Mouse (Mus musculus) lung, embryonic 14.5 days (tissue): Measurements from ENCODE around the gene Stx6. TPM values are rescaled to one million over a fixed set of nuclear protein-coding genes. Genes with fewer than 3 reads are reported as not detected.
"Not testable (repeated sequence)": the region's sequence is repeated elsewhere in the genome, so short reads cannot be mapped to it uniquely, and the experiment has no call there.

Source experiments
- ATAC-seq: fragments of 200-750 bp; cut with Nextera tagmentation; 2 replicates; pipeline ENCODE4 v1.8.0; 2017; ENCODE audit warnings: mild to moderate bottlenecking, moderate TSS enrichment, moderate library complexity; ENCODE audit not compliant: insufficient read depth
- DNase-seq: peaks from one replicate; pipeline ENCODE4 v3.0.0-alpha.2; 2015
- H3K27ac ChIP-seq: fragments of 300-500 bp; sonication (generic); 2 replicates; pipeline ENCODE4 v1.5.1; 2014; ENCODE audit warnings: low read depth, mild to moderate bottlenecking, moderate library complexity
- H3K27me3 ChIP-seq: fragments of 300-500 bp; sonication (generic); 2 replicates; pipeline ENCODE4 v1.6.1; 2014; ENCODE audit warnings: low read length, control low read depth; ENCODE audit not compliant: insufficient read depth
- H3K36me3 ChIP-seq: fragments of 300-500 bp; sonication (generic); 2 replicates; pipeline ENCODE4 v1.6.1; 2014; ENCODE audit warnings: control low read depth; ENCODE audit not compliant: insufficient read depth
- H3K4me1 ChIP-seq: fragments of 300-500 bp; sonication (generic); 2 replicates; pipeline ENCODE4 v1.6.1; 2014; ENCODE audit warnings: antibody characterized with exemption, control low read depth; ENCODE audit not compliant: insufficient read depth
- H3K4me2 ChIP-seq: fragments of 300-500 bp; sonication (generic); 2 replicates; pipeline ENCODE4 v1.6.1; 2014; ENCODE audit warnings: mild to moderate bottlenecking
- H3K4me3 ChIP-seq: fragments of 300-500 bp; sonication (generic); 2 replicates; pipeline ENCODE4 v1.5.1; 2014; ENCODE audit warnings: low read depth, low read length
- H3K9ac ChIP-seq: fragments of 300-500 bp; sonication (generic); 2 replicates; pipeline ENCODE4 v1.6.1; 2014
- H3K9me3 ChIP-seq: fragments of 300-500 bp; sonication (generic); 2 replicates; pipeline ENCODE4 v1.6.1; 2016; ENCODE audit warnings: low read depth, low read length, control low read depth
- CTCF ChIP-seq: IDR thresholded peaks from 2 replicates; pipeline ENCODE4 v1.5.1; 2016; ENCODE audit warnings: antibody characterized with exemption, low read depth
- WGBS: fragments of 180-500 bp; shearing (Covaris S2); extraction: QIAGEN DNeasy Blood & Tissue Kit; methylation state at CpG from one replicate; pipeline ENCODE4 v1.1.7; 2014; 5-methylcytosine and 5-hydroxymethylcytosine counted together
- polyA plus RNA-seq: library from polyadenylated mRNA; unstranded; fragments of >200 nt; fragmentation: Nextera tagmentation; extraction: Ambion mirVana; gene quantifications from 2 replicates; pipeline ENCODE4 v1.2.1, GENCODE M21; 2014

Stx6 gene
- polyA plus RNA-seq, 1 experiment from 2014 or later, result 99.7 TPM

- Histone ChIP-seq H3K4me3 (no peak overlapping the region), H3K4me1 (no peaks in the 10 kb centered on the region; the same call in 1 of the 2 replicates), H3K36me3 (0 out of 2 replicates have a peak, but pooled peaks cover 3% of the 10 kb centered on the region), H3K27ac (no peak overlapping the region), H3K4me2 (no peak overlapping the region), H3K9me3 (no peaks in the 10 kb centered on the region), H3K9ac (no peak overlapping the region), H3K27me3 (no peaks in the 10 kb centered on the region)
- ATAC-seq (no peak), DNase-seq (no peak)
- TF ChIP-seq CTCF, result no peak
Measured at GRCm38 (mm10) chr1:155169935-155170334, 11.4 kb downstream of the Stx6 start.

DNA sequence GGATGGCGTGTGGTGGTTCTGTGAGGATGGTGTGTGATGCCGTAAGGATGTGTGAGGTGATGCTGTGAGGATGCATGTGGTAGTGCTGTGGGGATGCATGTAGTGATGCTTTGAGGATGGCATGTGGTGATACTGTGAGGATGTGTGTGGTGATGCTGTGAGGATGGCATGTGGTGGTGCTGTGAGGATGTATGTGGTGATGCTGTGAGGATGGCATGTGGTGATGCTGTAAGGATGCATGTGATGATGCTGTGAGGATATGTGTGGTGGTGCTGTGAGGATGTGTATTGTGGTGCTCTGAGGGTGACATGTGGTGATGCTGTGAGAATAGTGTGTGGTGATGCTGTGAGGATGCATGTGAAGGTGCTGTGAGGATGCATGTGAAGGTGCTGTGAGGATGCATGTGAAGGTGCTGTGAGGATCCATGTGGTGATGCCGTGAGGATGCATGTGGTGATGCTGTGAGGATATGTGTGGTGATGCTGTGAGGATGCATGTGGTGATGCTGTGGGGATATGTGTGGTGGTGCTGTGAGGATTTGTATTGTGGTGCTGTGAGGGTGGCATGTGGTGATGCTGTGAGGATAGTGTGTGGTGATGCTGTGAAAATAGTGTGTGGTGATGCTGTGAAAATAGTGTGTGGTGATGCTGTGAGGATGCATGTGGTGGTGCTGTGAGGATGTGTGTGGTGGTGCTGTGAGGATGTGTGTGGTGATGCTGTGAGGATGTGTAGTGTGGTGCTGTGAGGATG, 14.6 kb downstream of the Stx6 start:
- Histone ChIP-seq H3K9ac (no peak overlapping the region), H3K27ac (no peak overlapping the region), H3K4me2 (no peak overlapping the region), H3K27me3 (no peaks in the 10 kb centered on the region), H3K4me1 (no peaks in the 10 kb centered on the region), H3K9me3 (no peaks in the 10 kb centered on the region), H3K4me3 (no peak overlapping the region), H3K36me3 (peaks cover 25% of the 10 kb centered on the region; the same call in 1 of the 2 replicates)
- DNase-seq, result no peak
- no peak for TF ChIP-seq CTCF
- WGBS, result 72% methylated on average over 3 of the region's 3 CpGs
- ATAC-seq, result no peak

DNA sequence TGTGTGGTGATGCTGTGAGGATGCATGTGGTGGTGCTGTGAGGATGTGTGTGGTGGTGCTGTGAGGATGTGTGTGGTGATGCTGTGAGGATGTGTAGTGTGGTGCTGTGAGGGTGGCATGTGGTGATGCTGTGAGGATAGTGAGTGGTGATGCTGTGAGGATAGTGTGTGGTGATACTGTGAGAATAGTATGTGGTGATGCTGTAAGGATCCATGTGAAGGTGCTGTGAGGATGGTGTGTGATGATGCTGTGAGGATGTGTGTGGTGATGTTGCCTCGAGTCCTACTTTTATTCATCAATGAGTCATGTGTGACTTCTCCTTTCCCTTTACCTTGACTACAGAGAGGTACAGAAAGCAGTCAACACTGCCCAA, 15.1 kb downstream of the Stx6 start:
- not testable (repeated sequence) for H3K4me1 ChIP-seq, H3K9ac ChIP-seq, H3K27me3 ChIP-seq, H3K4me3 ChIP-seq, H3K4me2 ChIP-seq, DNase-seq, ATAC-seq, H3K9me3 ChIP-seq, H3K27ac ChIP-seq
- H3K36me3 ChIP-seq, result peaks cover 28% of the 10 kb centered on the region; the same call in 1 of the 2 replicates
- WGBS, result 92% methylated on average over 1 of the region's 1 CpGs

GRCm38 (mm10) chr1:155174424-155174823, 15.9 kb downstream of the Stx6 start:
- no peak overlapping the region for H3K9ac ChIP-seq
- no peaks in the 10 kb centered on the region for H3K9me3 ChIP-seq
- H3K27me3 ChIP-seq, result no peaks in the 10 kb centered on the region
- H3K4me1 ChIP-seq, result no peaks in the 10 kb centered on the region
- DNase-seq (no peak), ATAC-seq (no peak)
- H3K4me2 ChIP-seq, result no peak overlapping the region
- TF ChIP-seq CTCF, result no peak
- H3K36me3 ChIP-seq, result peaks cover 36% of the 10 kb centered on the region; the same call in 1 of the 2 replicates
- WGBS, result 72% methylated on average over 1 of the region's 1 CpGs
- no peak overlapping the region for H3K27ac ChIP-seq
- no peak overlapping the region for H3K4me3 ChIP-seq

DNA sequence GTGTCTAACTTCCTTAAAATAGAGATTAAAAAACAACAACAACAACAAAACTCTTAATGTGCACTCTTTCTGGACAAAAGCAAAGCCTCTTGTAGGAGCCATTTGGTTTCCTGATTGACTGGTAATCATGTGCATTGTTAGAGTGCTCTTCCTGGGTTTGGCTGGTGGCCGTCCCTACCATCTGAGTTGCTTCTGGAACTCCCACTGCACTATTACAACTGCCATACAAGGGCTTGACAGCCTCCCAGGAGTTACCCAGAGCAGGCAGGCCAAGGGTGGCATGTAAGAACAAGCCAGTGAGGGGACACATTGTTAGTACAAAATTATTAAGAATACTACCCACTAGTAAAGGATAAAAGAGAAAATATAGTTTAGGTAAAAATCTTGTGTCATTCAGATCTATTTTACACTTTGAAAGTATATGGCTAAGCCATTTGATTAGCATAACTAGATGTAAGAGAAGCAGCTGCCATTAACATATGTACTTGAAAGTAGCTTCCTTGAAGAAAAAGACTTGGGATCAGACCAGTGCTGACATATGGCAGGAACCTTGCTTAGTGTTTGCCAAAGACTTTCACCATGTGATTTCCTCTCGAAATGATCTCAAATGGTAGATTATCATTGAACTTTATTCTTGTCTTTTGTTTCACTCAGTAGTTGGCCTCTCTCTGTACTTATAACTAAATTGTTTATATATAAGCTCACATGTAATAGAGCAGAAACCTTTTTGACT, 19.8 kb downstream of the Stx6 start:
- no peak overlapping the region for H3K9ac ChIP-seq
- H3K9me3 ChIP-seq, result no peaks in the 10 kb centered on the region
- no peaks in the 10 kb centered on the region for H3K4me1 ChIP-seq
- TF ChIP-seq CTCF, result no peak
- DNase-seq (no peak), ATAC-seq (no peak)
- H3K27ac ChIP-seq, result no peak overlapping the region
- H3K27me3 ChIP-seq, result no peaks in the 10 kb centered on the region
- no peak overlapping the region for H3K4me2 ChIP-seq
- H3K36me3 ChIP-seq, result peaks cover 54% of the 10 kb centered on the region; the same call in 1 of the 2 replicates
- 90% methylated on average over 2 of the region's 2 CpGs for WGBS
- no peak overlapping the region for H3K4me3 ChIP-seq

DNA sequence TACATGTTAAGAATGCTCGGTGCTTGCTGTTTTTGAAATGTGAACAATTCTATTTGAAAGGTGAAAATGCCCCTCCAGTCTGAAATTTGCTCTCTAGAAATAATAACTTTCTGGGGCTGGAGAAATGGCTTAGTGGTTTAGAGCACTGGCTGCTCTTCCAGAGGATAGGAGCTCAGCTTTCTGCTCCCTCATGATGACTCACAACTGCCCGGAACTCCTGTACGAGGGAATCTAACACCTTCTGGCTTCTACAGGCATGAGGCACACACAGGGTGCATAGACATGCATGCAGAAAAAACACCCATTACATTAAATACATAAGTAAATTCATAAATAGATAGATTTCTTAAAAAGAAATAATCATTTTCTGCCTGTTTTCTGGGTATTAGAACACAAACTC, 25.7 kb downstream of the Stx6 start:
- TF ChIP-seq CTCF, result no peak
- Histone ChIP-seq H3K4me3 (no peak overlapping the region), H3K36me3 (peaks cover 45% of the 10 kb centered on the region), H3K27ac (no peak overlapping the region), H3K4me1 (no peaks in the 10 kb centered on the region), H3K27me3 (no peaks in the 10 kb centered on the region), H3K4me2 (no peak overlapping the region), H3K9ac (no peak overlapping the region), H3K9me3 (no peaks in the 10 kb centered on the region)
- DNase-seq (no peak), ATAC-seq (no peak)
- 60% methylated on average over 3 of the region's 3 CpGs for WGBS

DNA sequence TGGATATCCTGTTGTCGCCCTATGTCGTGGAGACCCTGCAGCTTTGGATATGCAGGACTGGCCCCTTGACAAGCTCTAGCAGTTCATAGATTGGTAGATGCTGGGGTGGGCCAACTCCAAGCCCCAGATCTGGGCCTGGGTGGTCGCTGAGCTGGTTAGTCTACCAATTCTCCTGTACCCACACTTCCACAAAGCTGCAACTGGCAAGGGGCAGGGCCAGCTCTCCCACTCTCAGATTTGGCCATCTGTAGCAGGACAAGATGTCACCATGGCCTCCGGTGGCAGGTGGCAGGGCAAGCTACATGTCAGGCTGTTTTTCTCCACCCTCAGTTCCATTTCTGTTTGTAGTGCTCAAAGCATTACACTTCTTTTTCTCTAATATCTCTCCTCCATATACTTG, 30.1 kb downstream of the Stx6 start:
- no peak overlapping the region for H3K4me2 ChIP-seq
- no peak overlapping the region for H3K4me3 ChIP-seq
- H3K9me3 ChIP-seq, result no peaks in the 10 kb centered on the region
- 94% methylated on average over 4 of the region's 4 CpGs for WGBS
- no peak overlapping the region for H3K27ac ChIP-seq
- peaks cover 60% of the 10 kb centered on the region for H3K36me3 ChIP-seq
- ATAC-seq (no peak), DNase-seq (no peak)
- no peaks in the 10 kb centered on the region for H3K27me3 ChIP-seq
- no peaks in the 10 kb centered on the region; the same call in 1 of the 2 replicates for H3K4me1 ChIP-seq
- TF ChIP-seq CTCF, result no peak
- no peak overlapping the region for H3K9ac ChIP-seq
